Mouse (Mus musculus) frontal cortex, postnatal 10 days (tissue): Measurements from ENCODE around the gene Fyn.
A peak's percentile ranks its signal among the peaks of the same experiment; 100 is the strongest.

Experiments
- DNase-seq, 2 experiments: peaks; one replicate each; pipeline ENCODE4 v3.0.0; 2022; ENCODE audit warnings: low spot score in 2 of 2, mixed read lengths in 1 of 2

The Fyn gene

DNA sequence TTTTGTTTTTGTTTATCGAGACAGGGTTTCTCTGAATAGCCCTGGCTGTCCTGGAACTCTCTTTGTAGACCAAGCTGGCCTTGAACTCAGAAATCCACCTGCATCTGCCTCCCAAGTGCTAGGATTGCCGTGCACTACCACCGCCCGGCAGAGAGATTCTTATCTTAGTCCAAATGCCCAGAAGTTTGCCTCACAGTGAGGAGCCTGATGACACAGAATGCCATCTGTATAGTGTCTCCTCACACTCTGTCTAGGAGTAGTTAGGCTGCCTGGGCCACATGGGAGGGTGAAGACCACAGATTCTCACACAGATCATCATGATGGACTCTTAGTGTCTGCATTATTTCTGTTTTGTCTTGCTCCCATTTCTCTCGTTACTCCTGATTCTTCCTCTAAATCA, 140.1 kb downstream of the Fyn start:
- DNase-seq: no peak

GRCm38 (mm10) chr10:39509937-39510336, 141.3 kb downstream of the Fyn start:
- no peak for DNase-seq

DNA sequence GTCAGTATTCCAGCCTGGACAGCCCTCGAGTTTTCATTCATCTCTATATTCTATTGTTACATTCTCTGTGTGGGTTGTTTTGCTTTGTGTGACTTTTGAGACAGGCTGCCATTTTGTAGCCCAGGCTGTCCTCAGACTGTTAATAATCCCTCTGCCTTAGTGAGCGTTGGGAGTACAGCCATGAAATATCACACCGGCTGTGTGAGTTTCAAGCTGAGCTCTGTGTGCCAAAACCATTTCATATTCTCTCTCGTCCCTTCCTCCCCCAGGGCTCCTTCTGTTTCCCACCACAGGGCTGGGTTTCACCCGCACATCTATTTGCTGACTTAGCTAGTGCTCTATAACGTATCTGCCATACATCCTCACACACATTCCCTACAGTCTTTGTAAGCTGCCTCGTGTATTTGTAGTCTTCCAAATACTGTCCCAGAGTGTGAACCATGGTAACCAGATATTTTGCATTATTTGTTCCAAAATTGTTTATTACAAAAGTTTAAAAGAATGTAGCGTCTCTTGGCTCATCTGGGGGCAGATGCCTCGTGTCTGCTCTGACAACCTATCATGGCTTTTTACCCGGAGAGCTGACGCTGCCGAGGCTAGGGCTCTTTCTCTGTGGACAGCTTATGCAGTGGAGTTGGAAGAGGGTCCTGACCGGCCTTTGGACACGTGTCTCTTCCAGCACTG, 144.1 kb downstream of the Fyn start:
- DNase-seq: no peak

GRCm38 (mm10) chr10:39514916-39515315, 146.3 kb downstream of the Fyn start:
- DNase-seq: no peak

GRCm38 (mm10) chr10:39516541-39517133, 148.0 kb downstream of the Fyn start:
- no peak for DNase-seq

DNA sequence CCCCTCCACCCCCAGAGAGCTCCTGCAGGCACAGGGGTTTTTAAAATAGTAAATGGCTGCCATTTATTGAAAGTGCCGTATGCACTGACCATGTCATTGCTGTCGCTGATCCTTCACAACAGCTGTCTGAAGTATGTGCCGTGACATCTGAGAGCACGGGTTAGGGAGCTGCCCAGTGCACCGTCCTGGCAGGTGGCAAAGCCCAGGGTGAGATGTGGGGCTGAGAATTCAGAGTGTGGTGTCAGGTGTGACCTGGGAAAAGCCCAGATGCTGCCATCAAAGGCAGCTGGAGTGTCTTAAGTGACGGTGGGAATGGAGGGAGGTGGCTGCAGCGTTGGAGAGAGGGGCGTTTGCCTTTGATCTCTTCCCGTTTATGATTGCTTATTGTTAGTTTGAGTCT, 148.7 kb downstream of the Fyn start:
- DNase-seq: no peak

DNA sequence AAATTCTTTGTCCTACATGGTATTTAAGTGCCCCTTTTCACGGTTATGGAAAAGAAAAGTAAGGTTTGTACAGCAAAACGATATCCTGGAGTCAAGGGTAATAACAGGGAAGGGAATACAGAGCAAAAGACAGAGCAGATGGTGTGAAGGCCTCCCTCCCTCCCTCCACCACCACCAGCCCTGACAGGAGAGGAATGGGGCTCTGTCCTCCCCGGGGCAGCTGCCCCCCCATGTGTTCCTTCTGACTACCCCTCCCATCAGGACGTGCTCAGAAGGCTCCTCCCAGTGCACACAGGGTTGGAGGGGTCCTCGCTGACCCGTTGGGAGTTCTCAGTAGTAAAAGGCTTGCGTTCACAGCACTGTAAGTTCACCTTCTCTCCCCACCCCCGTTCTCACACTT, 149.6 kb downstream of the Fyn start:
- DNase-seq: no peak

- DNase-seq: no peak
Observed at GRCm38 (mm10) chr10:39518859-39519258, 150.2 kb downstream of the Fyn start.

- peak in 1 of 2 experiments; percentile 48 for DNase-seq
Observed at GRCm38 (mm10) chr10:39520123-39520989, 151.7 kb downstream of the Fyn start.

DNA sequence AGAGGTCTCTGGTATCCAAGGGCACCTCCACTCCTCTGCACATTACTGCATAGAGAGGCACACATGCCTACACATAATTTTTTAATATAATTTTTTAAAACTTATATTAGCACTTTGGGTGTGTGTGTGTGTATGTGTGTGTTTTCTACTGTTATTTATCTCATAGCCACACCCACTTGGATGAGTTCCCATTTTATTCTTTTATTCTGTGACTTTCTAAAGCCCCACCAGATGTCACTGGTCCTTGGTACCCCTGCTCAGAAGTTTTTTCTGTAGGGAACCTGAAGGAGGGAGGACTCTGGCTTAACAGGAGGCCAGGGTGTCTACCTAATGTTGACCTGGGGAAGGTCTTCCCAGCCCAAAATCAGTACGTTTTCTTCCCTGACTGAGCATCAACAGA, 152.7 kb downstream of the Fyn start:
- DNase-seq: no peak

DNA sequence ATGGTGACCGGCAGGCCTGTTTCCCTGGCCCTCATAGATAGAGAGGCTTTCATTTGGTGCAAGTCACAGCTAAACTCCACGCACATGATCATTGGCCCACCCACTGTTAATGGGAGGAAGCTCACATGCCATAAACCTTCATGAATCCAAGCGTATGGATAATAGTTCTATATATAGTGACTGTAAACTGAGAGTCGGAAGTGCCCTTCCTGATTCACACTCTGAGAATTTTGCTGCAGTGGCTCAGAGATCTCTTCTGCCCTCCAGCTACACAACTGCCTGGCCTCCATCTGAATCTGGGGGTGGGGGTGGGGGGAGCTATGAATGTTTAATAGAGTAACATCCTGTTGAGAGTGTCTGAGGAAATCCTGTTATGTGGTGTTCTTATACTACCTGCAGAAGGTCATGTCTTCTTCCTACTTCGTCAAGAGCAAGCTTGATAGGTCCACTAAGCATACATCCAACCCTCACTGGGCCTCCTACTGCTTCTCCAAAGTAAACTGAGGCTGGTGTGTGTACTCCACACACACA, 153.3 kb downstream of the Fyn start:
- DNase-seq: no peak

DNA sequence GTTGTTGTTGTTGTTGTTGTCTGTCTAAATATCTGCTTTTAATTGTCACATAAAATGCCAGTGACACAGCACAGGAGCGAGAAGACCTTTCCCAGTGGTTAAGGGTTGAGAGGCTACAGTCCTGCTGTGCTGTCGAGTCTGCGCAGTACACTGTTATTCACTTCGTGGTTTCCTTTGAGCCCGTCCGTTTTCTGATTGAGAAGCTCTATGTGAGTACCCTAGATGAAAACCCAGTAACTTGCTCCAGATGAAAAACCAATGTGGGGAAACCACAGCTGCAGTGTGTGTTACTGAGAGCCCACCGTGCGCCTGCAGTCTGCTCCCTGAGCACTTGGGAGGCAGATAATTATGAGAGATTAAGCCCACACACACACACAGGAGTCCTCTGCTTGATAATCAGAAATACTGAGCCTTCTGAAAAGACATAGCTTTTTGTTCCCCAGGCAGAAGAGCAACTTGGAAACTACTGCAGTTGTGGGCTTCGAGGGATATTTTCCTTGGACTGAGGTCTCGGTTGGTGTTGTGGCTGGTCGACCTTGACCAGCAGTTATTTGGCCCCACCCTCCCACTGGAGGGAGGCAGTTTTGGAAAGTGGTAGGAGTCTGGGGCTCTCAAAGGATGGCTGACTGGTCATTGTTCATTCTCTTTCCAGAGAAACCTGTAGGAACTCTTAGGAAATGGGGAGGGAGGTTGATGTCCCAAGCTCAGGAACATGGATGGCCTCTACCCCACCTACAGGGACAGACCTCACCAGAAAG, 154.4 kb downstream of the Fyn start:
- no peak for DNase-seq

GRCm38 (mm10) chr10:39524355-39524754, 155.7 kb downstream of the Fyn start:
- DNase-seq: no peak

DNA sequence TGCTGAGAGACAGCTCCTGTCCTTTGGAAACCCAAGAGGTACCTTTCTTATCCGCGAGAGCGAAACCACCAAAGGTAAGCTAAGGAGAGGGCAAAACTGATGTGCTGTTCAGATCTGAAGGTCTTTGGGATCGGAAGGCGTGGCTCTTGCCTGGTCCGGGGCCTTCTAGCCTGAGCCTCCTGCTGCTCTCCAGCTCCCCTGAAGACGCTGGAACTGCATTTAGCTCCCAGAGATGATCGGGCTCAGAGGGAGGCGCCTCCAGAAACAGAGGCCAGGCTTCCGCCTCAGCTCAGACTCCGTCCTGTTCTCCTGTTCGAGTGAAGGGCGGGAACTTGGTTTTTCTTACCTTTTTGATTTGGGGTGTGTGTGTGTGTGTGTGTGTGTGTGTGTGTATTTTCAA, 156.8 kb downstream of the Fyn start:
- no peak for DNase-seq

GRCm38 (mm10) chr10:39527113-39527512, 158.5 kb downstream of the Fyn start:
- DNase-seq: no peak

- no peak for DNase-seq
Observed at GRCm38 (mm10) chr10:39529179-39529578, 160.5 kb downstream of the Fyn start.

GRCm38 (mm10) chr10:39532008-39532740, 163.5 kb downstream of the Fyn start:
- DNase-seq: no peak

- DNase-seq: no peak
Observed at GRCm38 (mm10) chr10:39532823-39533222, 164.2 kb downstream of the Fyn start.

- no peak for DNase-seq
Observed at GRCm38 (mm10) chr10:39534324-39535026, 165.8 kb downstream of the Fyn start.

DNA sequence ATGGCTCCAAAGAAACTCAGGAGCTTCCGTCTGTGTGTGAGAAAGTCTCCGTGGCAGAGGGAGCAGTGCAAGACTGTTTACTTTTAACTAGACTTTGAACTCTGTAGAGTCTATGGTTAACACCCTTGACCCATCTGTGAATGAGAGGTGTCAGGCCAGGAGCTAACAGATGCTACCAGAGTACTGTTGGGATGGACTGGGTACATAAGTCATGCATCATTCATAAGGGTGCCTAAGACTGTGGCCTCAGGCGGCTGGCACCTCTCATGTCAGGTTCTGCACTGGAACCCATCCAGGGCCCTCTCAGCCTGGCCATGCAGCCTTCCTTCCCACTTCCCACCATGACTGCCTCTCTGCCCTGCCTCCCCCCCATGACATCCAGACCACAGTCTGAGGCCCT, 166.7 kb downstream of the Fyn start:
- no peak for DNase-seq
